Mouse (Mus musculus) ES-E14 (cell line): ENCODE results near the gene Tnpo2.

Experiments
- CHD2 ChIP-seq: IDR thresholded peaks from 2 replicates; pipeline ENCODE4 v1.6.1; 2014; ENCODE audit warnings: mild to moderate bottlenecking, low read depth, low read length, inconsistent platforms
- HCFC1 ChIP-seq: IDR thresholded peaks from 2 replicates; pipeline ENCODE4 v1.6.1; 2012; ENCODE audit warnings: low read length, inconsistent platforms, borderline replicate concordance; ENCODE audit not compliant: insufficient read depth
- MAFK ChIP-seq: IDR thresholded peaks from 2 replicates; pipeline ENCODE4 v1.6.1; 2014; ENCODE audit warnings: mild to moderate bottlenecking, low read depth, low read length, inconsistent platforms; ENCODE audit not compliant: insufficient read depth
- ZC3H11A ChIP-seq: IDR thresholded peaks from 2 replicates; pipeline ENCODE4 v1.6.1; 2012; ENCODE audit warnings: low read depth, mild to moderate bottlenecking, inconsistent platforms, low read length, borderline replicate concordance
- ZNF384 ChIP-seq: IDR thresholded peaks from 2 replicates; pipeline ENCODE4 v1.6.1; 2012; ENCODE audit warnings: low read depth, low read length, inconsistent platforms

GRCm38 (mm10) chr8:85011242-85011641 lies 25.5 kb upstream of the Tnpo2 start:
- no peak for TF ChIP-seq ZC3H11A
- no peak for TF ChIP-seq HCFC1
- TF ChIP-seq ZNF384 = no peak
- TF ChIP-seq MAFK = no peak
- TF ChIP-seq CHD2 = no peak
